In the genomic region with DNA sequence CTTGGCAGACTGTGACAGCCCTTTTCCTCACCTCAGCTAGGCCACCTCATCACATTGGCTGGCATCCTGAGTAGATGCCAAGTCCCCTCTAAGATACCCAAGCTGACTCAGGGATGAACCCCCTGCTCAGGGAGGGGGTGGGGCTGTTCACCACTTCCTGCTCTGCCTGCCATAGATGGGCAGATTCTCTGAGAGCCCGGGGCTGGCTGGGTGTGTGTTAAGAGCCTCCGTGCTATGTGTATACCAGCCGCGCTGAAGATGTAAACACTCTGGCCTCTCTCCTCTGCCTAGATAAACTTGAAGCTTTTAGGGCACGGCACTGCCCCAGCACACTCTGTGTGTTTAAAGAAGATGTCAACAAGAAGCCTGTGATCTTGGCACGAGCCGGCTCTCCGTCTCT, we compare ENCODE assay signal across 11 mouse cellular contexts. TPM values are rescaled to one million over a fixed set of nuclear protein-coding genes. Genes with fewer than 3 reads are reported as not detected.
DNase-seq lines count a peak whose midpoint lies in the region; ATAC-seq and TF ChIP-seq lines count a peak whose summit lies in the region.
"Had no signal": no experiment of that assay in that cellular context is flagged by ENCODE, and none has a peak within 500 bp of the region (broad histone marks: within the 10 kb centered on the region; RNA-seq: fewer than 3 reads in every experiment).

No protein-coding gene starts in this region.

- ATAC-seq in liver, embryonic 13.5 days (ENCODE audit: low read depth), result peak; percentile 31; the same call in 1 of the 2 replicates
- ATAC-seq in liver, postnatal 0 days, result no peak
- peak; percentile 64 for ATAC-seq in inflammation-experienced regulatory T-cells, adult 6 months
- ATAC-seq in megakaryocyte progenitor cell, adult 5-6 weeks (replicated peaks; ENCODE audit: poor library complexity), result peak; percentile 56

- H3K9me3 ChIP-seq in liver, embryonic 13.5 days (replicated peaks), result no peaks in the 10 kb centered on the region
- H3K9me3 ChIP-seq in liver, postnatal 0 days (ENCODE audit: low read length), result no peaks in the 10 kb centered on the region

- H3K9ac ChIP-seq in liver, embryonic 13.5 days, result no peak overlapping the region
- H3K9ac ChIP-seq in liver, postnatal 0 days (replicated peaks), result no peak overlapping the region

- 20% methylated on average over 8 of the region's 8 CpGs for WGBS in liver, embryonic 13.5 days (ENCODE audit: insufficient replicate concordance)
- 14% methylated on average over 8 of the region's 8 CpGs for WGBS in liver, postnatal 0 days (ENCODE audit: insufficient replicate concordance)

- no peak for TF ChIP-seq CTCF in liver, postnatal 0 days (IDR thresholded peaks at IDR 0.05; ENCODE audit: low read depth)

- no peak overlapping the region for H3K4me2 ChIP-seq in liver, embryonic 13.5 days
- H3K4me2 ChIP-seq in liver, postnatal 0 days (ENCODE audit: low read depth, low read length), result no peak overlapping the region

- no peak for DNase-seq in liver, embryonic 13.5 days
- no peak for DNase-seq in liver, postnatal 0 days
- peak; percentile 64 for DNase-seq in yolk sac, embryonic 10.5 days (ENCODE audit: low spot score)
- no peak for DNase-seq in ovary, postnatal 36 days (ENCODE audit: low spot score)
- DNase-seq in right cerebral cortex, postnatal 10 days (ENCODE audit: low spot score in 2 of 2), result no peak
- no peak for DNase-seq in kidney, postnatal 36 days
- DNase-seq: cerebellum, adult 9-10 months had no signal

- H3K4me3 ChIP-seq in liver, embryonic 13.5 days (replicated peaks), result no peak overlapping the region
- no peak overlapping the region for H3K4me3 ChIP-seq in liver, postnatal 0 days (ENCODE audit: low read depth, low read length)

- H3K27ac ChIP-seq in liver, embryonic 13.5 days, result no peak overlapping the region
- no peak overlapping the region for H3K27ac ChIP-seq in liver, postnatal 0 days (ENCODE audit: low read depth)

- no peaks in the 10 kb centered on the region for H3K36me3 ChIP-seq in liver, embryonic 13.5 days
- H3K36me3 ChIP-seq in liver, postnatal 0 days (replicated peaks; ENCODE audit: insufficient read depth, low read length), result no peaks in the 10 kb centered on the region

- peaks cover 16% of the 10 kb centered on the region for H3K4me1 ChIP-seq in liver, embryonic 13.5 days (replicated peaks)
- no peaks in the 10 kb centered on the region for H3K4me1 ChIP-seq in liver, postnatal 0 days (ENCODE audit: insufficient read depth)

- peaks cover 3% of the 10 kb centered on the region; the same call in 1 of the 2 replicates for H3K27me3 ChIP-seq in liver, embryonic 13.5 days
- H3K27me3 ChIP-seq in liver, postnatal 0 days (ENCODE audit: insufficient read depth, low read length), result no peaks in the 10 kb centered on the region; the same call in 1 of the 2 replicates

- TF ChIP-seq EP300 in liver, postnatal 0 days (IDR thresholded peaks at IDR 0.05; ENCODE audit: low read depth), result no peak

RNA-seq across cellular contexts. Expression of gene Tacr2, which starts 4.4 kb away (rescaled TPM):
- polyA plus RNA-seq in liver, embryonic 13.5 days (2015; fragmentation: Nextera tagmentation; extraction: Ambion mirVana), result not detected in 2 replicates
- polyA plus RNA-seq in liver, postnatal 0 days (2015; fragmentation: Nextera tagmentation; extraction: Ambion mirVana), result not detected in 2 replicates
- polyA plus RNA-seq in inflammation-experienced regulatory T-cells, adult 6 months (2017; shearing (Covaris generic)), result not detected
- total RNA-seq in megakaryocyte progenitor cell, adult 5-6 weeks (2015), result not detected in 2 replicates
- not detected in 2 replicates for total RNA-seq in megakaryocyte progenitor cell, adult 5-6 weeks (2017)
- total RNA-seq: heart, adult 8-10 months; megakaryocyte, adult 5-6 weeks had no signal

RNA-seq across cellular contexts. Expression of gene Tspan15, which starts 16.8 kb away (rescaled TPM):
- polyA plus RNA-seq in liver, embryonic 13.5 days (2015; fragmentation: Nextera tagmentation; extraction: Ambion mirVana), result 8.8 and 9.3 TPM in 2 replicates
- polyA plus RNA-seq in liver, postnatal 0 days (2015; fragmentation: Nextera tagmentation; extraction: Ambion mirVana), result 11.5 and 13.0 TPM in 2 replicates
- not detected for polyA plus RNA-seq in inflammation-experienced regulatory T-cells, adult 6 months (2017; shearing (Covaris generic))
- 0.15 and 0.49 TPM in 2 replicates for total RNA-seq in megakaryocyte progenitor cell, adult 5-6 weeks (2015)
- 0.21 TPM in 1 of 2 replicates, not detected in the other for total RNA-seq in megakaryocyte progenitor cell, adult 5-6 weeks (2017)
